Mouse (Mus musculus) myocyte (in vitro differentiated cells): Measurements from ENCODE around the gene Spocd1.

Experiments
- CEBPB ChIP-seq: IDR thresholded peaks from 2 replicates; pipeline ENCODE4 v1.6.1; 2011; ENCODE audit warnings: mild to moderate bottlenecking, moderate library complexity; ENCODE audit not compliant: poor library complexity, insufficient read depth, severe bottlenecking
- E2F4 ChIP-seq: IDR thresholded peaks from one replicate; pipeline ENCODE4 v1.6.1; 2011; ENCODE audit warnings: mild to moderate bottlenecking, control low read depth, moderate library complexity; ENCODE audit not compliant: insufficient read depth
- POLR2A ChIP-seq: IDR thresholded peaks from one replicate; pipeline ENCODE4 v1.6.1; 2011; ENCODE audit warnings: low read depth, mild to moderate bottlenecking, control low read depth, moderate library complexity; ENCODE audit not compliant: insufficient read length
- REST ChIP-seq: IDR thresholded peaks from one replicate; pipeline ENCODE4 v1.6.1; 2011; ENCODE audit warnings: mild to moderate bottlenecking, control low read depth, moderate library complexity; ENCODE audit not compliant: insufficient read depth, insufficient read length
- SRF ChIP-seq: IDR thresholded peaks from one replicate; pipeline ENCODE4 v1.6.1; 2011; ENCODE audit warnings: low read depth; ENCODE audit not compliant: control insufficient read depth, insufficient read length
- TCF3 ChIP-seq: IDR thresholded peaks from one replicate; pipeline ENCODE4 v1.6.1; 2011; ENCODE audit warnings: low read depth, control low read depth; ENCODE audit not compliant: insufficient read length
- USF1 ChIP-seq: IDR thresholded peaks from one replicate; pipeline ENCODE4 v1.6.1; 2011; ENCODE audit warnings: low read depth, mild to moderate bottlenecking, control low read depth, moderate library complexity

DNA sequence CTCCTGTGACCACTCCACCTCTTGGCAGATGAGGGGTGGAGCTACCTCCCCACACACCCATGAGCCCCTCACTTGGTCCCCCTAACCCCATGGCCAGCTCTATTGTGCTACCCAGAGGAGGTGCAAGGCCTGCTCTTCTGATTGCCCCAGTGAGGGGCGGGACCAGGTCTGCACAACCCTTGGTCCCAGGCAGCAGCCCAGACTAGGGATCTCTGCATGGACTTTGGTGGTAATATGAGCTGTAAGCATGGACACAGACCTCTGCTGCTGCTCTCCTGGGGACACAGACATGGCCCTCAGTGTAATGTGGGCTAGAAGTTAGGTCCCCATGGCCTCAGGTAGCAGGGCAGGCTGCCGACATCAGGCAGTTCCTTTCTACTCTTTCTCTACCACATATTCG is 24.0 kb upstream of the Spocd1 start:
- TF ChIP-seq POLR2A (no peak), USF1 (no peak), E2F4 (no peak), CEBPB (no peak), SRF (no peak), TCF3 (no peak), REST (no peak)
